Mouse (Mus musculus): ENCODE measurements around the gene Exosc8.
"Not testable (repeated sequence)": the region's sequence is repeated elsewhere in the genome, so short reads cannot be mapped to it uniquely, and the experiment has no call there.

The Exosc8 gene

DNA sequence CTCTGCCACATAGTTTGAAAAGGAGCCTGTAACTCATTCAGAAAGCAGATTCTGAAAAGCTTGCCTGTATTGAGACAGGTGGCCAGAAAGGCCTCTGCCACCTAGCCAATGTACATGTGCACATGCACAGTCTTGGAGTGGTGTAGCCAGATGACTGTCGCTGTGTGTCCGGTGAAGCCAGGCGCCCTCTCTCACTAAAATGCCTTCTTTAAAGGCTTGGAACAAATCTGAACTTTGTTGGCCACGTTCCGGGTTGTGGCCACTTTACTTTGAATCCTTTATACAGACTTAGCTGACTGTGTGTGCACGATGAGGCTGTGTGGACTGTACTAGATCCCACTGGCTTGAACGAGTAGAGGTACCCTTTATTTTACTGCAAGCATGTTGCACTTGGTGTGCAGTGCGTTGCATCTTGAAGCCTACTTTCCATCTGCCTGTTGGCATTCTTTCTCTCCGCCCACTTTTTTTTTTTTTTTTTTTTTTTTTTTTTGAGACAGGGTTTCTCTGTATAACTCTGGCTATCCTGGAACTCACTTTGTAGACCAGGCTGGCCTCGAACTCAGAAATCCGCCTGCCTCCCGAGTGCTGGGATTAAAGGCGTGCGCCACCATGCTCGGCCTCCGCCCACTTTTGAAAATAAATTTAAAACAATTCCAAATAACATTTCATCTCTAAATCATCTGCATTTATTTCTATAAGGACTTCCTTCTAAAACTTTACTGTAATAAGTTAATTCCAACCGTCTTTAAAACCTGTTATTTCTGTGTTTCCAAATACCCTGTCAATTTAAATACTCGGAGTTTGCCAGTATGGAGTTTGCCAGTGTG lies 1.1 kb upstream of the Exosc8 start:
- DNase-seq (ENCODE audit: low read depth, low spot score), result peak; percentile 31

DNA sequence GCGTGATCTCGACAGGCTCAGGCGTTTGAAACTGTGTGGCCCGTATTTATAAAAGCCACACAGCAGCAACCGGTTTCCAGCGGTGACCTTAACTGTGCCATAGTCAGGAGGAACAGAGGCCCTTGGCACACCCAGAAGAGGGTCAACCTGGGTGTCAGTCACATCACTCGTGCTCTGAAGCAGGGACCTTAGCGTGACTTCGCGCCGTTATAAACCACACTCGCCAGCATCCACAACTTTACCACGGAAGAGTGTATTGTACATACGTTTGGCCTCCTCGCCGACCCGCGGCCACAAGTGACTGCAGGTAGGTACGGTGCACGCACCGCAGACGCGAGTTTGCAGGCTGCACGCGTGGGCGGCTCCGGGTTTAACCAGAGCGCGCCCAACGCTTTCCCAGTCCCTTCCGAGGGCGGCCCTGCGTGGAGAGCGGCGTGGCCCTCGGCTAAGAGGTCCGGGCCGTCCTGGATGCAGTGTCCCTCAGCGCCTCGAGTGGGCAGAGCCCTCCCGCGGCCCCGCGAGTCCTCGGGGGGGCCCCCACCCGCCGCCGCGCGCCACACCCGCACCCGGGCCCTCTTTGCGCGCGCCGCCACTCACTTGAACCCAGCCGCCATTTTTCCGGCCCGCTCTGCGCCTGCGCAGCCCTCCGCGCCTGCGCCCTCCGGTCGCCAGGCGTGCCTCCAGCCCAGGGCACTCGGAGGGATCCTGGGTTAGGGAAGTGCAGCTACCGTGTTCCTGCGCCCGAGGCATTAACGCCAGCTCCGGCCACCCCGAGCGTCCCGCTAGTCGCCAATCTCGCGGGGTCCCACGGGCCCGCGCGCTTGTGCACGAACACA lies 564 bp downstream of the Exosc8 start:
- DNase-seq (ENCODE audit: low read depth, low spot score), result peak; percentile 90

DNA sequence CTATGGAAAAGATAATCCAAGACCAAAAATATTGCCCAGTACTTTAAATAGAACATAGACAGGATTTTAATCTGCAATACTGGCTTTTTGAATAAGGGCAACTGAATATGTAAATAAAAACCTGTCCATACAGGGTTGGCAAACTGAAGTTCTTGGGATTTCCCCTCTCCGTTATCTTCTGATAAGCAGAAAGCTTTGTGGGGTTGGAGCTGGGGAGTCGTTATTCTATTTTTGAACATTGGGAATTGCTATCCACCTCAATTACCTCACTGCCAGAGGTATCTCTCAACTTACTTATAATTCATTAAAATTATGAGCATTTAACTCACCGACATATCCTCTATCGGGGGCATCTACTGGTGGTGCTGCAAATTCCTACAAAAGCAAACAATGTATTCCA lies 2.8 kb downstream of the Exosc8 start:
- no peak for DNase-seq (ENCODE audit: low read depth, low spot score)

DNA sequence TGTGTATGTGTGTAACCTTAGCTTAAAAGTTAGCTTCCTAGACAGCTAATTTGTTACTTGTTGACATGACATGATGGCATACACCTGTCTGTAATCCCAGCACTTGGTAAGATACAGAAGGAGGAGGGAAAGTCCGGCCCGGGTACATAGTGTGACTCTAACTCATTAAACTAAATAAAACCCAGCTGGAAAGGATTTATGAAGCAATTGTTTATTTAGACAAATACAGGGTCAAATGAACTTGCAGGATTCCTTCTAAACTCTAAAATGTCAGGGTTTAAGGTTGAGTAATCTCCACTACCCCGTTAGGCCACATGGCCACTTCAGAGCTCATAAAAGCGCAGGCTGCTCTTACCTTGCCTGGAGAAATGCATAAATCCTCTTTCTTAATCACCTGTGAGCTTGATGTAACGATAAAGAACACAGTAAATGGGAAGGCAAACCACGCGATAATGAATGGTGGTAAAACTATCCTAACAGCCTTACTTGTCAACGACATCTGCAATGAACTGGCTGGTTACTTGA lies 3.5 kb downstream of the Exosc8 start:
- DNase-seq (ENCODE audit: low read depth, low spot score), result no peak

DNA sequence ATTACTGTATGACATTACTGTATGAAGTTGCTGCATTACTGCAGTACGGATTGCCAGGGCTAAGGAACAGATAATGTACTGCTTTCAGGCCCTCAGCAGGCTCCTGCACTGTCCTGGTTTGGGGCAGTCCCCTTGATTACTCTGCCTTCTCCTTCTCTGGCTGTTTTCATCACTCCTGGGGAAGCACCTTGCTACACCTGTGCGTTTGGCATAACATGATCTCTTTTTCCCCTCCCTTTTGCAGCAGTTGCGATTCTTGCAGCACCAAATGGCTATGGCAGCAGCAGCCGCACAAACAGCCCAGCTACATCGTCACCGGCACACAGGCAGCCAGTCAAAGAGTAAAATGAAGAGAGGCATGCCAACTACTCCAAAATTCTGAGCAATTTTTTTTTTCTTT lies 7.1 kb downstream of the Exosc8 start:
- no peak for DNase-seq (ENCODE audit: low read depth, low spot score)

DNA sequence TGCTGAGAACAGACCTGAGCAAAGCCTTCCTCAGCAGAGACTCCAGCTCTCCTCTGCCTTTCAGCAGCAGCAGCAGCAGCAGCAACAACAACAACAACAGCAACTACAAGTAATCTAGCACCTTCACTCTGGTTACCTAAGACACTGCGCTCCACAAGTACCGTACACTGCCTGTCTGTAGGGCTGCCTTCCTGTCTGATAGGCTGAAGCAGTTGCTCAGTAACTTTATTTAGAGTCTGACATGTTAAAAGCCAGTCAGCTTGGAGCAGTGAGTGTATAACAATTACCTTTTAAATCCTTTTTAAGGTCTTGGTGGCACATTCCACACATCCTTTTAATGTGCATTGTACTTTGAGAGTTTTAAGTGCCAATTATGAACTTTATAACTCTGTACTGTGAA lies 7.6 kb downstream of the Exosc8 start:
- no peak for DNase-seq (ENCODE audit: low read depth, low spot score)

DNA sequence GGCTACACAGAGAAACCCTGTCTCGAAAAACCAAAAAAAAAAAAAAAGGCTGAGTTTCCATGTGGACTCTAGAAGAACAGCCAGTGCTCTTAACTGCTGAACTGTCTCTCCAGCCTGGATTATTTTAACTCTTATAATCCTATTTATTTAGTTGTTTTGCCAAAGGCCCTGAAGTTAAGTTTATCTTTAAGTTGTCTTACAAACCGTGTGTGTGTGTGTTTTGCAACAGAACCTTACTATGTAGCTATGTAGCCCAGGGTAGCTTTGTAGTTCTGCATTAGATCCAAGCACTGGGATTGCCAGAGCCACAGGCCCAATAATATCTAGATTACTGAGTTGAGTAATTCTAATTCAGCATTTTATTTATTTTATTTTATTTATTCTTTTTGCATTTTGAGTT lies 9.8 kb downstream of the Exosc8 start:
- DNase-seq (ENCODE audit: low read depth, low spot score), result no peak

DNA sequence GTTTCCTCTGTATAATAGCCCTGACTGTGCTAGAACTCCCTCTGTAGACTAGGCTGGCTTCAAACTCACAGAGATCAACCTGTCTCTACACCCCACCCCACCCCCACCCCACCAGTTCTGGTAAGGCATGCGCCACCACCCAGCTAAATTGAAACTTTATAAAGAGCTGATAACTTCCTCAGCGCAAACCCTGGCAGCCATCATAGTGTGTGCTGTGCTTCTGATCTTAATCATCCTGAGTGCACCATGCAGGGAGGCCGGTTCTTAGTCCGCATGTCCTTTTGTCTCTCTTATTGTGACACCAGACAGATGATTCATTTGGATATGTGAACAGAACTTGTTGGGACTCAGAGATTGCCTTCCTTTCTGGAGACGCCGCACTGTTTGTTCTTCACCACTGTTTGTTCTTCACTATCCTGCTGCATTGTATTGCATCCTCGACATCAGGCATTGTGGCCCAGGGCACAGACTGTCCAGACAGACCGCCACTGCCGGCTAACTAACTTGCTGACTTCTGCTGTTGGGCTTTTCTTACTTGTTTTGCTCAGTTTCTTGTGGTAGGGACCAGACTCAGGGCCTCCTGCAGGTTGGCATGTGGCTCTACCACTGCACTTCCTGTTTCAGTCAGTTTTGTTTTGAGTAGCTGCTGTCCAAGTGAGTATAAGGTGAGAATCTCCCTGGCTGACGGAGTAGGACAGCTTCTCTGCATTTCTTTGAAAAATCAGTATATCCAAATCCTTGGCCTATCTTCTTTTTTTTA lies 11.3 kb downstream of the Exosc8 start:
- peak; percentile 49 for DNase-seq (ENCODE audit: low read depth, low spot score)

DNA sequence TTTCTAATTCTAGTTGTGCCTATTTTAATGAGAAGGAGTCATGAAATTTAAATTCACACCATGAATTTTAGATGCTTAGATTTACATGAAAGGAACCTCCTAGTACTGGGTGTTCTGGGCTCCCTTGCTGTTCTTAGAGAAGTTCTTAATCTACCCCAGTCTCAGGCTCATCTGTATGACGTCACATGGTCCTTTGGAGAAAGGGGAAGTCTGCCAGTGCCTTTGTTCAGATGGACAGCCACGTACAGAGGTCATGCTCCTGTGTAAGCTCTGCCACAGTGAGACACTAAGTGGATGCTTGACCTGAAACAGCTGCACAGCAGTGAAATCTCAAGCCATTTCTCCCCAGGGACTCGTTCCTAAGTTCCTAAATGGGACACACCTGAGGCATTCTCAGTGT lies 16.2 kb downstream of the Exosc8 start:
- DNase-seq (ENCODE audit: low read depth, low spot score), result peak; percentile 5

DNA sequence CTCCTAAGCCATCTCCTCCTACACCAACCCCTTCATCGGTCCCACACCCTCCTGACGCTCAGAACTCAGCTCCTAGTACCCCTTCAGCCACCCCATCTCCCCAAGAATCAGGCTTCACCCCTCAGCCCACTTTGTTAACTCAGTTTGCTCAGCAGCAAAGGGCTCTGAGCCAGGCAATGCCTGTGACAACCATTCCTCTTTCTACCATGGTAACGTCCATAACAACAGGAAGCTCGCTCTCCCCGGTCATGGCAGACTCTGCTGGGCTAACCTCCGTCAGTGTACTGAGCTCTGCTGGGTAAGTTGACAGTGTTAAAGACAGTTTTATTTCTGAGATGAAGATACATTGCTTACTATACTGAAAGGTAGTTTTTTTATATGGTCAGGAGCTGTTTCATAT lies 17.8 kb downstream of the Exosc8 start:
- no peak for DNase-seq (ENCODE audit: low read depth, low spot score)

DNA sequence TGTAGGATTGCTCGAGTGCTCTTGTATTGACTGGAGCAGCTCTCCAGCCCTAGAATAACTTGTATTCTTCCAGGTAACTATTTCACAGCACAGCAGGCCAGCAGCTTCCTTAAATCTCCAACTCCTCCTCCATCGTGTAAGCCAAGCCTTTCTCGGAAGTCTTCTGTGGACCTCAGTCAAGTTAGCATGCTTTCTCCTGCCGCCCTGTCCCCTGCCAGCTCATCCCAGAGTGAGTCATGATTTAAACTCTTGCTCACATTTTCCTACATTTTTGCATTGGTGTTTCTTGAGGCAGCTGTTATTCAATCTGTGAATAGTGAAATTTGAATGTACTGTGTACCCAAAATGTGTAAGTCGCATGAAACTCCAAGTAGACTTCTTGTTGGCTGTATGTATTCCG lies 19.7 kb downstream of the Exosc8 start:
- DNase-seq (ENCODE audit: low read depth, low spot score), result no peak

DNA sequence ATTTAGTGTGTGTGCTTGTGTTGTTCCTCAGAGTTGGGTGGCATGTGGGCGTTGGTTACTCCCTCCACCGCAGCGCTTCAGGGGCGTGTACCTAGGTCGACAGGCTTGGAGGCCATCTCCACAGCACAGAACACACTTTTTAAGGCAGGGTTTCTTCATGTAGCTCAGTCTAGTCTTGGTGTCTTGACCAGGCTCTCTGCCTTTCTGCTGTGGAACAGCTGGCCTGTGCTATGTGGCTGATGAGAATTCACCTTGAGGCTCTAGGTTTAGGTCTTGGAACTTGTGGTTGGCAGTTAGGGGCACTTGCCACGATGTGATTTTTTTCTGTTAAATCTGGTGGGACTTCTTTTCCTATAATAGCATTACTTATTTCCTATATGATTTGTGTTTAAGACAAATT lies 20.9 kb downstream of the Exosc8 start, which contains the start of gene Gm21958:
TSS of gene Gm21958 (minus strand) at position 101 of the 400 bp plus-strand sequence.
- no peak for DNase-seq (ENCODE audit: low read depth, low spot score)

DNA sequence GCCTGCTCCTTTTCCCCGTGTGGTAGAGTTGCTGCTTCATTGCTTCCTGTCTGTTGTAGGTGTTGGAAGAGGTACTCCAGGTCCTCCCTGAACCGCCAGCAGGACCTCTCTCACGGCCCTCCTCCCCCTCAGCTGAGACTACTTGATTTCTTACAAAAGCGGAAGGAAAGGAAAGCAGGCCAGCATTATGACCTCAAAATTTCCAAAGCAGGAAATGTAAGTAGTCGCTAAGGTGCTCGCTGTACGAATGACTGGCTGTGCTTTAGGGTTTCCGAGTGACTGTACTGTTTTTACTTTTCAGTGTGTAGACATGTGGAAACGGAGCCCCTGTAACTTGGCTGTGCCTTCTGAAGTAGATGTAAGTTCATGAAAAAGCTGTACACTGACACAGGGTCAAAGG lies 26.2 kb downstream of the Exosc8 start:
- DNase-seq (ENCODE audit: low read depth, low spot score), result no peak

DNA sequence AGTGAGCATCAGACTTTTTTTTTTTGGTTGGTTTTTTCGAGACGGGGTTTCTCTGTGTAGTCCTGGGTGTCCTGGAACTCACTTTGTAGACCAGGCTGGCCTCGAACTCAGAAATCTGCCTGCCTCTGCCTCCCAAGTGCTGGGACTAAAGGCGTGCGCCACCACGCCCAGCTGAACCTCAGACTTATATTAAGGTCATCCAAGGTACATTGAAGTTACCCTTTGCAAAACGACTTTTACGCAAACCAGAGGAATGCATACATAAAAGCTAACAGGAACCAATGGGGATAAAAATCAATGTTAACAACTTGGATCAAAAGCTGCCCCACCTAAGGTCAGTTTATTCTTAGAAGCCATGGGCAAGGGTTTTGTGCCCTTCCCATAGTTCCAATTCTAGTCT lies 31.1 kb downstream of the Exosc8 start:
- DNase-seq (ENCODE audit: low read depth, low spot score), result not testable (repeated sequence)

DNA sequence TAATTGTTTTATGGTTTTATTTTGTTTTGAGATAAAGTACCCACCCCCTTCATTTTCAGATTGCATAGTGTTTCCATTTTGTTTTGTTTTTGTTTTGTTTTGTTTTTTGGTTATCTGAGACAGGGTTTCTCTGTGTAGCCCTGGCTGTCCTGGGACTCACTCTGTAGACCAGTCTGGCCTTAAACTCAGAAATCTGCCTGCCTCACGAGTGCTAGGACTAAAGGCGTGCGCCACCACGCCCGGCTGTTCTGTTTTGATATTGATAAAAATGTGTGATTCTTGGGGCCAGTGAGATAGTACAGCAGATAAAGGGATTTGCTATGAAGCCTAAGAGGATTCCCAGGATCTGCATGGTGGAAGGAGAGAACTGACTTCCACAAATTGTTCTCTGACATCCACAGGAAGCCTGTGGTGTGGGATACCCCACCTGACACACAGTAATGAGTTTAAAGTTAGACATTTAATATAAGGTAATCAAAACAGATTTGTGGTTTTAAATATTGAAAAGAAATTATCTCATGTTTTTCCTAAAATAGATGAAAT lies 35.4 kb downstream of the Exosc8 start:
- DNase-seq (ENCODE audit: low read depth, low spot score), result no peak

DNA sequence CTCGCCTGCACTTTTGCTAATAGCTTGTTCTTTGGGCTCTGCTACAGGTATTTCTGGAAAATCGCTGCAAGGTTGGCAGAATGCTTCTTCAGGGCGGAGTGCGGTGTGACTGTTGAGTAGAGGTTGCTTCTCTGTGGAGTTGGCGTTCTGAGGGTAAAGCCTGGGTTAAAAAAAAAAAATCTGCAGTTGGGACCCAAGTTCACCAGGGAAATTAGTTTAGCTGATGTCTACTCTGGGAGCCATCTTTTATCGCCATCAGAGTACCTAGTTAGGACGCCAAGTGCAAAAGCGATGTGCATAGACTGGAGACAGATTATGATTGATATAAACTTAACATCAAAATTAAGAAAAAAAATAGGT lies 42.2 kb downstream of the Exosc8 start:
- DNase-seq (ENCODE audit: low read depth, low spot score), result no peak

DNA sequence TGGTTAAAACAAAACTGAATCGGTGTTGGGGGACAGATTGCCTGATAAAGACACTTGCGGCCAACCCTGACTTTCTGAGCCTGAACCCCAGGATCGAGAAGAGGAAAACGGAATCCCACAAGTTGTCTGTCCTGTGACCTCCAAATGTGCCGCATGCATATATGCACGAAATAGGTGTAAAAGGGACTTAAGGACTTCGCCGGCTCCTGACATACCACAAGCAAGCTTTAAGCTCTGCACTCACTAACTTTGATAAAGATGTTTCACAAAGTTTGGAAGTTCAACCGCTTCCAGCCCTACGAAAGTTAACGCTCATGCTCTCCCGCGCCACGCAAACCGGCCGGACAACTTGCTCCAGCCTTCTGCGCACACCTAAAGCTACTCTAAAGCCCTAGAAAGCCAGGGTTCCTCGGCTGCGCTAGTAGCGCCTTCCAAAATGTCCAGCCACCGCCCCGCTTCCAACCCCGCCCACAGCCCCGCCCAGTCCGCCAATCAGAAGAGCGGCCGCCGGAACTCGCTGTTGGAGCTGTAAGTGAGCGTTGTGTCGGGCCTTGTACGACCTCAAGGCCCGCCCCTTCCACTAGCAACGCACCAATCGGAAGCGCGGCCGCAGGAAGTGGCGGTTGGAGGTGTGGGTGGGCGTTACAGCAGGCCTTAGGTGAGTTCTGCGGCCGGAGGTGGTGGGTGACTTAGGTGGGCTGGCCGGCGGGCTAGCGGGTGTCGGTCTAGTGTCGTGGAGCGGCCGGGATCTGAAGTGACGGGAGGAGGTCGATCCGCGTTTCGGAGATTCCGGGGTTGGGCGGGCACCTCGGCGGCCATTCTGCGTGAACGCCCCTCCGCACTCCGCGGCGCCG lies 42.8 kb downstream of the Exosc8 start, which contains the start of gene Supt20:
TSS of gene Supt20 (plus strand) at position 606 of the 854 bp plus-strand sequence.
- DNase-seq (ENCODE audit: low read depth, low spot score), result peak; percentile 98

DNA sequence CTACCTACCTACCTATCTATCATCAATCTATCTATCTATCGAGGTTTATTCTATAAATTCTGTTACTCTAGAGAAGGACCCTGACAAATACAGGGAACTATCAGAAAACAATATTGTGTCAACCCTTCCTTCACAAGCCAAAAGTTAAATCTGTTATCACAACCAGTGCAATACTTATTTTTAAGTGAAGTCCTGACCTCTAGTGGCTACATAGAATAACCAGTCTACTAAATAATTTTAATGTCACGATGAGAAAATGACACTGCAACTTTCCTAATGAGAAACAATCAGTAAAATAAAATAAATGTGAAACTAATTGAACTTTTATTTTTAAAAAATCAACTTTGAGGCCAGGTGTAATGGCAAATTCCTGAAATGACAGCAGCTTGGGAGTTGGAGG lies 46.1 kb downstream of the Exosc8 start:
- no peak for DNase-seq (ENCODE audit: low read depth, low spot score)

DNA sequence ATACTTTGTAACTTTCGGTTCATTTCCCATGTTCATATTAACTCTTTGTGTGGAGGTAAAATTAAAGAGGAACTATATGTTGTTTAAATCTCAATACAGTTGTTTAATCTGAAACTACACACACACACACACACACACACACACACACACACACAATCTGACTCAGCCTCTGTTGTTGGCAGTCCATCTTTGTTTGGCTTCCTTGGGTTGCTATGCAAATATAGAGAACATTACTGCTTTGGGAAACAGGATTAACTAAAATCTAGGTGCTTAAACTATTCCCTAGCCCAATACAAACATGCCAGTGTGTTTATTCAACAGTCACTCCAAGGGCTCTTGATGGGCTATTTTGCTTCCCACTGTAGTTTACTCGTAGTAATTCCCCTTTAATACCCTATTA lies 47.9 kb downstream of the Exosc8 start:
- DNase-seq (ENCODE audit: low read depth, low spot score), result no peak

DNA sequence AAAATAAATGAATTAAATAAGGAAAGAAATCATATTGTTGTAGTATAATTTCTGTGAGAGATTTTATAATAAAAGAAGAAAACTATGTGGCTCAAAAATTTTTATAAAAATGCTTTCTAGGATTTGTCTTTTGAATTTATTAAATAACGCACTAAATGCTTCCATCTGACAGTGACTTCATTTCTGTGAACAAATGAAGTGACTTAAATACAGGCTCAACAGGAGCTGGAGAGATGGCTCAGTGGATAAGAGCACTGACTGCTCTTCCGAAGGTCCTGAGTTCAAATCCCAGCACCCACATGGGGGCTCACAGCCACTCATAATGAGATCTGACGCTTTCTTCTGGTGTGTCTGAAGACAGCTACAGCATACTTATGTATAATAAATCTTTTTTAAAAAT lies 50.0 kb downstream of the Exosc8 start:
- DNase-seq (ENCODE audit: low read depth, low spot score), result no peak
